Mouse (Mus musculus): ENCODE measurements at regions not wholly inside any gene's neighbourhood (a gene's known extent, or its start where the extent isn't known, plus 50 kb on each side); places are given as distances from the start of the nearest gene placed in this dataset.

GRCm38 (mm10) chr12:98043436-98043835 is 215.8 kb downstream of the Galc start:
- no peak for DNase-seq

GRCm38 (mm10) chr12:98039677-98040076 is 219.6 kb downstream of the Galc start:
- DNase-seq: no peak

- no peak for DNase-seq
Measured at GRCm38 (mm10) chr12:98023655-98024054, 235.6 kb downstream of the Galc start.

DNA sequence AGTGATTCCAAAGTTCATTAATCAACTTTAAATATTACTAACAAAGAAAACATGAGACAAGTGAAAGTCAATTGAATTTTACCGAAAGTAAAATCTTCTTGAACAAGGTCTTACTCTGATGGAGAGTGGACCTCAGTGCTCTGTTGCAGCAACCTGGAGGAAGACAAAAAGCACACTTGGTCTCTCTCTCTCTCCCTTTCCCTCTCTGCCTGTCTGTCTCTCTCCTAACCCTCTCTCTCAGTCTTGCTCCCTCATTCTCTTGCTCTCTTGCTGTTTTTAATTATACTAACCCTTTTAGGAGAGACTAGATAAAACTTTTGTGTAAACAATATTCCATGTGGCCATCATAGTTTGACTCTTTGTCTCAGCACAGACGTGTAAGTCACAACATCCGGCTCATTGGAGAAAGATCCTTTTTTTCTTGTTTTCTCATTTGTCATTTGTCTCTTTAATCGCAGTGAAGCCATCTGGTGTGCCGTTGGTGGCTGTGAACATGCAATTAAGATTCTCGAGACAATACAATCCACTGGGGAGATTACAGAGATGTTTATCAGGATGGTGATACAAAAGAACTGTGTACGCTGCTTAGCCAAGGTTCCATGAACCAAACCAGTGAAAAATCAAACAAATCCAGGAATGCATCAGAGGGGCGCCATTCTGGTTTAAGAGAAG is 244.5 kb downstream of the Galc start:
- no peak for DNase-seq

- no peak for DNase-seq
Measured at GRCm38 (mm10) chr12:98009175-98009574, 250.1 kb downstream of the Galc start.

DNA sequence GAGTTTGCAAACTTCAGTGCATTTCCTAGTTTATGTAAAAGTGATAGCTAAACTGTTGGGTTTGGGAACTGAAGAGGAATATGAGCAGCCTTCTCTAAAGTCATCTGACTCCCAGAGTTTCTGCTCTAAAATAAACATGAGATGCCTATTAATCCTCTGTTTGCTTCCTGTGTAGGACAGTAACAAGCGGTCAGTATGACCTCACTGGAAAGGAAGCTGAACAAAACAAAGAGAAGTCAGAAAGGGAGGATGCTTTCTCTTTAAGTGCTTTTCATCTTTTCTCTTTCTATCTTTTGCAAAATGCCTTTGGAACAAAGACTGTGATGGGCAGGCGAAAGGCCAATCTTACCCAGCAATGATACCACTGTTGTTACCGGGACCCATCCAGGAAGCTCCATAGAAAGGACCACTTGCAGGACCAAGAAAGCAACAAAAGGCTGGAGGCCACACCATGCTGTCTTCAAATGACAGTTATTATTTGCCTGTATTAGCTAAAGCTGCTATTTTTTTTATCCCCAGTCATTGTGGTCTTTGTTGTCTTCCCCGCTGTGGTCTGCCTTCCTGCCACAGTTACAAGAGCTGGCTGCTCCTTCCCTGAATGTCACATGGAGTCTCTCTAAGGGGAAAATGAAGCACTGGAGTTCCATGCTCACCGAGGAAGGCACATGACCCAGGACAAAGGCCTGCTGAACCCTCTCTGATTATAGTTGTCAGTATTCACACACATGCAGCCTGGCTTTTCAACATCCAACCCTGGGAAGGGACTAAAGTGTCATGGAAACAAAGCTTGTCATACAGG is 253.4 kb downstream of the Galc start:
- DNase-seq: no peak

GRCm38 (mm10) chr12:98002217-98002616 is 257.0 kb downstream of the Galc start:
- DNase-seq: no peak

DNA sequence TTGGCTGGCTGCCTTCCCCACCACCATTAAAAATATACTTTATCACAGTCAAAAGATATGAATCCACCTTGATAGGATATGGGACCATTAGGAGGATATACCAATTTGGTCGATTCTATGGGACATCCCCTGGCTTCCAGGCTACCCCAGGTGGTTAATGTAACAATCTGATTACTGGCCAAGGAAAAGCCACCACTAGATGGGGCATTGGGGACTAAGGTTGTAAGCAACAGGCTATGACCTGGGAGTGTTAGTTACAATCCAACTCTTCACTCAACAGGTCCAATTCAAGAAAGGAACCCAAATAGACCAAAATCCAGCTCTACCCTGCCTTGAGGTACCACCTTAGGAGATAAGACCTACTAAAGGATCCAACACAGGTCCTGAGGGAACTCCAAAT is 264.4 kb downstream of the Galc start:
- DNase-seq: no peak

DNA sequence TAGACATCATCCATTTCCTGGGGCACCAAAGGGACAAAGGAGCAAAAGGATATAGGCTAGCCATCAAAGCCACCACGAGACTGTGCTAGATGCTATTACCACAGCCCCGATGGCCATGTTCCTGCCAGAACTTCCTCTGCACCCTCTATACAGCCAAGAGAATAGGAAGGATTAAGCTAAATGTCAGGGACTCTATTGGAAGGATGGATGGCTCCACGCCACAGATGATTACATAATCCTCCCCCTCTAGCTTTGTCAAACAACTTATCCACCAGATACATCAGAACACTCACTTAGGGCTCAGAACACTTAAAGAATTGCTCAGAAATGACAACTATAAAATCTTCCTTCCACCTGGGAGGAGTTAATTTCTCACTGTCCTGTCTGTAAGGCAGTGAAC is 265.3 kb downstream of the Galc start:
- DNase-seq: no peak

DNA sequence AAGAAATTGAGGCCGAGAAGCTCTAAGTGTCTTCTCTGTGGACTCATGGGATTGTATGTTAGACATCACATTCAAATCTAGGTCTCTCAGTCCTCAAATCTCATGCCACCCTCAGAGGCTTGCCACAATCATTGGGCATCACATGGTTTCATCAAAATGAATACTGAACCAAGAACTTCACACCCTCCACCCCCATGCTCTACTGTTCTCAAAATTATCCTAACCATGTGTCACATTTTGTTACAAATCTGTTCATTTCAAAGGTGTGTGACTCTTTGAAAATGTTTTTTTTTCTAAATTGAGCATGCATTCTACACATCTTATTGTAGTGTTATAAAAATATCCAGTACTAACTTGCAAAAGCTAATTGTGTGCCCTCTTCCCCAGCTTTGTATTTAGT is 275.9 kb downstream of the Galc start:
- no peak for DNase-seq

GRCm38 (mm10) chr12:97978668-97979067 is 280.6 kb downstream of the Galc start:
- no peak for DNase-seq

DNA sequence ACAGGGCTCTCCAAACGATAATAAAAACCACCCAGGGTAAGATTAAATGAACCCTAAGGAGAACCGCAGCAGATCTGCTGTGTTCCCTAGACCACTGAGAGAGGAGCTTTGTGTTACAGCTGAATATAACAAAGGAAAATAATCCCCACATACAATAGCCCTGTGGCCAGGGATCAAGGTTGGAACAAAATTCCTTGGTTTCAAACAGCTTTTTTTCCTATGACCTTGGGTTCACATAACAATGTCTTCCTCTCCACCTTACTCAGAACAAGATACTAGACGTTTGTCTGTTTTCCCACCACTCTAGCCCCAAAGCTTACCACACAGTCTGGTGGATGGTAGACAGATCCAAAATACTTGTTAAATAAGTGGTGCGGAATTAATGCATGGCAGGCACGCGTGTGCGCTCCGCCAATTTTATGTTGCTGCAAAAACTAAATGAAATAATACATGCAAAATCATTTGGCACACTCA is 281.0 kb downstream of the Galc start:
- DNase-seq: no peak

- DNase-seq: no peak
Measured at GRCm38 (mm10) chr12:97977633-97978032, 281.6 kb downstream of the Galc start.

GRCm38 (mm10) chr12:97973909-97974510 is 285.2 kb downstream of the Galc start:
- DNase-seq: no peak

DNA sequence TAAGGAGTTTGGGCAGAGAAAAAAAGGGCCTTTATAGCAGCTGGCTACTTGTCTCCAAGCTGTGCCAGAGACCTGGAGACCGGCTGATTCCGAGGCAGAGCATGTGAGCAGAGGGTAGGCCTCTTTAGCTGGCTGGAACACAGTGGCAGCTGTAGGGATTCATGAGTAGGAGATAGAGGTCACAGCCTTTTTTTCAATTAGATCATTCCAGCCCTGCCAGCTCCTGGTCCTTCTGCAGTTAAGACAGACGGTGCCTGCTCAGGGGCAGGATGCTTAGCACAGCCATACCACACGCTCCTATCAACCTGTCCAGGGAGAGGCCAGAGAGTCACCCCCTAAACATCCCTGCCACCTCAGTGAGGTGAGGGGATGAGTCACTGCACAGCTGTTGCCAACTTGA is 302.1 kb downstream of the Galc start:
- DNase-seq: no peak

DNA sequence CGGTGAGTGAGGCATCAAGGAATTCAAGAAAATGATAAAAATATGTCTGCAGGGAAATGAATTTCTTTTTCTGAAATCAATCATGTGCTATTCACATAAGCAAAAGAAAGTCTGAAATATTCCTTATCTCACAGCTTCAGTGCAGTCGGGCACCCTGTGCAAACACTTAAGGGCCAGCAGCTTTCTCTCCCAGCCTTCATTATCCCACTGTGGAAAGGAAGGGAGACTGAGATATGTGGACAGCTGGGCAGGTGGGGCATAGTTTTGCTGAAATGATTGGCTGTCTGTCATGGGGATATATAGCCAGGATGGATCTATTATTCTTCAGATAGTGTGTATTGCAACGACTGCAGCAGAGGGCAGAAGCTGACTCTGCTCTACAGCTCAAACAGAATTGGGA is 305.9 kb downstream of the Galc start:
- no peak for DNase-seq

DNA sequence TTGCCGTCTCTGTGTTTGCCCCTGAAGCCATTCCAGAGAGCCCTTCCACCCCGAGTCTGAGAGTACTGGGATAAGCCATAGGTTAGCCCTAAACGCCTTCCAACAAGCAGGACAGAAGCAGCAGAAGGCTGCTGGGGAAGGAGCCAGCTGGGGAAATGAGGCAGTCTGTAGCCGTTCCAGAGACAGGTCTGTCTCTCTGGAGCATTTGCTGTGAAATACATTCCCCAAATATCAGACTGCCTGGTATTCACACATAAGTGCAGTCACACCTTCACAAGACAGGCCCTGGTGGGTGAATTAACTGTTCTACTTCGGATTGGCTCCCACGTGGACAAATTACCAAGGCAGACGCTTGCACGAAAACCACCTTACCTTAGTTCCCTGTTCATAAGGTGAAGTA is 307.1 kb downstream of the Galc start:
- no peak for DNase-seq

- no peak for DNase-seq
Measured at GRCm38 (mm10) chr12:97950072-97950471, 309.2 kb downstream of the Galc start.

GRCm38 (mm10) chr12:97947421-97947820 is 311.8 kb downstream of the Galc start:
- DNase-seq: no peak

DNA sequence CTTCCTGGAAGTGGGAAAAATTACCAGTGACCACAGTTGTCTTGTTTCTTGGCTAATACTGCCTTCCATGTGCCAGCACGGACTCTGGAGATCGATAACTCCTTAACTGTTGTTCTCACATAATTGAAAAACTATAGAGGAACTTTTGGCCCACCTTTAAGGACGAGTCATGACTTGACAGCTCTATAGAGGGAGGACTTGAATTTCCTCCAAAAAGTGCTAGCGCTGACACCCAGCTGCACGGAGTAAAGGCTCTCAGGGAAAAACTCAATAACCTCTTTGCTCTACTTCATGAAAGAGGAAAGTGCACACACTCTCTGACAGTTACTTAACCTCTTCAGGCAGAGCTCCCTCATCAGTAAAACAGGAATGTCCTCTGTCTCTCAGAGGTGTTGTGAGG is 320.9 kb downstream of the Galc start:
- no peak for DNase-seq

- no peak for DNase-seq
Measured at GRCm38 (mm10) chr12:97929877-97930276, 329.4 kb downstream of the Galc start.

GRCm38 (mm10) chr12:97927036-97927435 is 332.2 kb downstream of the Galc start:
- no peak for DNase-seq
